Mouse (Mus musculus) forebrain, embryonic 10.5 days (tissue): ENCODE data around the gene Slc25a39. TPM values are rescaled to one million over a fixed set of nuclear protein-coding genes. Genes with fewer than 3 reads are reported as not detected.

ENCODE experiments used
- DNase-seq: peaks from one replicate; pipeline ENCODE4 v3.0.0-alpha.2; 2017; ENCODE audit warnings: low spot score; ENCODE audit errors: extremely low spot score
- H3K27ac ChIP-seq: fragments of 300-500 bp; sonication (generic); 2 replicates; pipeline ENCODE4 v1.5.1; 2016; ENCODE audit warnings: mild to moderate bottlenecking
- H3K27me3 ChIP-seq: fragments of 300-500 bp; sonication (generic); 2 replicates; pipeline ENCODE4 v1.6.1; 2016; ENCODE audit warnings: mild to moderate bottlenecking; ENCODE audit not compliant: poor library complexity, severe bottlenecking
- H3K36me3 ChIP-seq: fragments of 300-500 bp; sonication (generic); replicated peaks from 2 replicates; pipeline ENCODE4 v1.6.1; 2016; ENCODE audit warnings: mild to moderate bottlenecking, moderate library complexity
- H3K4me1 ChIP-seq: fragments of 300-500 bp; sonication (generic); 2 replicates; pipeline ENCODE4 v1.6.1; 2016
- H3K4me3 ChIP-seq: fragments of 300-500 bp; sonication (generic); 2 replicates; pipeline ENCODE4 v1.5.1; 2016; ENCODE audit warnings: mild to moderate bottlenecking, moderate library complexity
- H3K9me3 ChIP-seq: fragments of 300-500 bp; sonication (generic); 2 replicates; pipeline ENCODE4 v1.6.1; 2016; ENCODE audit warnings: mild to moderate bottlenecking, moderate library complexity
- WGBS: fragments of 180-500 bp; shearing (Covaris S2); methylation state at CpG from one replicate; pipeline ENCODE4 v1.1.7; 2016; 5-methylcytosine and 5-hydroxymethylcytosine counted together
- polyA plus RNA-seq: library from polyadenylated mRNA; unstranded; fragments of >200 nt; fragmentation: Nextera tagmentation; extraction: Ambion mirVana; gene quantifications from 2 replicates; pipeline ENCODE4 v1.2.1, GENCODE M21; 2016

The Slc25a39 gene
- polyA plus RNA-seq, 1 experiment from 2014 or later: 262 TPM

DNA sequence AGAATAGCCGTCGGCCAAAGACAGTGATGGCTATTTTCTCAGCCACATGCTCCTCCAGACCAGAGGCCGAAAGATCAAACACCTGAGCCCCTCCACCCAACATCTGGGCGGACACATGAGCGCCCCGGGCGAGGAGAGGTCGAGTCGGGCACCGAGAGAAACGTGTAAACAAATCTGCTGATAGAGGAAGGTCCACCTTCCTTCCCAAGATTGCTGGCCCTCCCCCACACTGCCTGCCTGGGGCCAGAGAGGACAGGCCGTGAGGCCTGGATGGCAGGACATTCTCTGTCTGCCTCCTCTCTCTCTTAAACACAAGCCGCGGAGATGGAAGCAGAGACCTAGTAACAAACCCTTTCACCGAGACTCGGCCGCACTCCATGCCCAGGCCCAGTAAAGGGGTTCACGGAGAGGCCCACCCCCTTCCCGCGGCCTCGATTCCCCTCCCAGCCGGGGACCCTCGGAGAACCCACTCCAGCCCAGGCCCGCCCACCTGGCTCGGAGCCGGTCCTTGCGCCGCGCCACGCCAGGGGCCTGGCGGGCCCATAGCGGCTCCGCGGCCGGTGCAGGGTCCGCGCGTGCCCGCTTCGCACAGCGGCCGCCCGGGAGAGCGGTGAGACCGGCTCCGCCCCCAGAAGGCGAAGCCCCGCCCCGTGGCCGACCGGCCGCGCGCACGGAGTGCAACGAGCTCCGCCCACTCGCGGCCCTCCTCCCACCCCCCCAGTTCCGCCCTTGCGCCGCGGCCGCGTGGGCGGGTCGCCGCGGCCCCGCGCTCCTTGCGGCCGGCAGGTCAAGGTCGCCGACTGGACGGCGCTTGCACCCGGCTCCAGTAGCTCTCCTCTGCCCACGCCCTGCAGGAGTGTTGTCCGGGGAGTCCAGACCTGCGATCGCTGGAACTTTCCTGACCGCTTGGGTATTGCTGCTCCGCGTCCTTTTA lies 579 bp downstream of the Slc25a39 start:
- WGBS: under 1% methylated on average over 84 of the region's 85 CpGs
- H3K4me1 ChIP-seq: peaks cover 62% of the 10 kb centered on the region

GRCm38 (mm10) chr11:102406401-102406800 lies 1.3 kb downstream of the Slc25a39 start:
- WGBS: 13% methylated on average over 3 of the region's 3 CpGs
- no peaks in the 10 kb centered on the region for H3K9me3 ChIP-seq
- peak overlapping the region; percentile 88 for H3K4me3 ChIP-seq
- peaks cover 42% of the 10 kb centered on the region for H3K36me3 ChIP-seq
- H3K27me3 ChIP-seq: peaks cover 12% of the 10 kb centered on the region
- H3K4me1 ChIP-seq: peaks cover 65% of the 10 kb centered on the region
- H3K27ac ChIP-seq: peak overlapping the region; percentile 94
- DNase-seq: no peak

More for the DNA sequence above, 579 bp downstream of the Slc25a39 start:
- Histone ChIP-seq H3K27ac (peak overlapping the region; percentile 94), H3K36me3 (peaks cover 35% of the 10 kb centered on the region), H3K4me3 (peak overlapping the region; percentile 88), H3K27me3 (peaks cover 5% of the 10 kb centered on the region), H3K9me3 (no peaks in the 10 kb centered on the region)
- DNase-seq: peak; percentile 88

DNA sequence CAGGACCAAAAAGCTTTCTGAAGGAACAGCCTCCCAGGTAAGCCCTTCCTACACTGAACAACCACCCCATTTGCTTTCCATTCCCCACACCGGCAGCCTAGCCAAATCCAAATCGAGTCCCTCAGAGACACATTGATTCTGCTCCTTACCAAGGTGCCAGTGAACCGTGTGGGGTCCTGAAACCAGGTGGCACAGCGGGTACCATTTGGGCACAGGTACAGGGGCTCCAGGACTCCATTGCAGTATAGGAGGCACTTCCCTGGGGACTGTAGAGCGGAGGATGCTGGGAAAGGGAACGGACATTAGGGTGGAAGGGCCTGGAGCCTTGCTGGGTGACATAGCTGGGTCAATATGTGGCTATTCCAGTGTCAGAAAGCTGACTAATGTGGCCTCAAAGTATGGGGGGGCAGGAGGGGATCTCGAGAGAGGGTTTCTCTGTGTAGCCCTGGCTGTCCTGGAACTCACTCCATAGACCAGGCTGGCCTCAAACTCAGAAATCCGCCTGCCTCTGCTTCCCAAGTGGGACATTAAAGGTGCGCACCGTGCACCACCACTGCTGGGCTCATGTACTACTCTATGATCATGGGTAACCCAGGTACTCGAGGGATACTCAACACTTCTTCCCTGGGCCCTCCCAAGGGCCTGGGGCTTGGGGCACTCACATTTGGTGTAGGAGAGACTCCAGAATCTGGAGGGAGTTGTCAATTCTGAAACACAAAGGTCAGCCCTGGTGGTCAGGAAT lies 2.0 kb downstream of the Slc25a39 start:
- DNase-seq: no peak
- H3K4me1 ChIP-seq: peaks cover 61% of the 10 kb centered on the region
- H3K27ac ChIP-seq: 0 out of 2 replicates have a peak overlapping the region, but pooled peaks have one; percentile 94
- H3K27me3 ChIP-seq: peaks cover 19% of the 10 kb centered on the region
- H3K36me3 ChIP-seq: peaks cover 46% of the 10 kb centered on the region
- 88% methylated on average over 11 of the region's 11 CpGs for WGBS
- H3K9me3 ChIP-seq: no peaks in the 10 kb centered on the region
- peak overlapping the region; percentile 88 for H3K4me3 ChIP-seq

GRCm38 (mm10) chr11:102404161-102405010 lies 3.4 kb downstream of the Slc25a39 start:
- peaks cover 33% of the 10 kb centered on the region for H3K27me3 ChIP-seq
- 0 out of 2 replicates have a peak overlapping the region, but pooled peaks have one; percentile 9 for H3K4me3 ChIP-seq
- H3K4me1 ChIP-seq: peaks cover 70% of the 10 kb centered on the region
- H3K36me3 ChIP-seq: peaks cover 49% of the 10 kb centered on the region
- H3K27ac ChIP-seq: peak overlapping the region; percentile 22; the same call in 1 of the 2 replicates
- WGBS: 85% methylated on average over 18 of the region's 18 CpGs
- DNase-seq: no peak
- no peaks in the 10 kb centered on the region for H3K9me3 ChIP-seq

DNA sequence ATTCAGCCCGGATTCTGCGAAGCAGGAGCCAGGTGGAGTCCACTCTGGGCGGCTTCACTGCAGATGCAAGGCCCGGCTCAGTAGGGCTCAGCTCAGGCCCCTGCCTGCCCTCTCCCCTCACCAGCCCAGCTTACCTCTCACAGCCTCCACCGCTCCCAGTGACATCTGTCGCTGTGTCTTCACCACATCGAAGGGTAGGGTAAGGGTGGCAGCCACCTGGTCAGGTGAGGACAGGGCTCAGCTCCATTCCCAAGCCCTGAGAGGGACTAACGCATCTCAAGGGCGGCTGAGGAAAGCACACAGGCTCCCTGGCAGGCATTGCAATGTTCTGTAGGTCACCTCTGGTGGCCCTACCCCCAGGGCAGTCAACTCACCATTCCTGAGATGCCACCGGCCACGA lies 4.1 kb downstream of the Slc25a39 start:
- no peak for DNase-seq
- no peaks in the 10 kb centered on the region for H3K9me3 ChIP-seq
- 93% methylated on average over 11 of the region's 11 CpGs for WGBS
- no peak overlapping the region for H3K27ac ChIP-seq
- H3K4me3 ChIP-seq: no peak overlapping the region
- peaks cover 67% of the 10 kb centered on the region for H3K4me1 ChIP-seq
- H3K36me3 ChIP-seq: peaks cover 49% of the 10 kb centered on the region
- peaks cover 40% of the 10 kb centered on the region for H3K27me3 ChIP-seq

DNA sequence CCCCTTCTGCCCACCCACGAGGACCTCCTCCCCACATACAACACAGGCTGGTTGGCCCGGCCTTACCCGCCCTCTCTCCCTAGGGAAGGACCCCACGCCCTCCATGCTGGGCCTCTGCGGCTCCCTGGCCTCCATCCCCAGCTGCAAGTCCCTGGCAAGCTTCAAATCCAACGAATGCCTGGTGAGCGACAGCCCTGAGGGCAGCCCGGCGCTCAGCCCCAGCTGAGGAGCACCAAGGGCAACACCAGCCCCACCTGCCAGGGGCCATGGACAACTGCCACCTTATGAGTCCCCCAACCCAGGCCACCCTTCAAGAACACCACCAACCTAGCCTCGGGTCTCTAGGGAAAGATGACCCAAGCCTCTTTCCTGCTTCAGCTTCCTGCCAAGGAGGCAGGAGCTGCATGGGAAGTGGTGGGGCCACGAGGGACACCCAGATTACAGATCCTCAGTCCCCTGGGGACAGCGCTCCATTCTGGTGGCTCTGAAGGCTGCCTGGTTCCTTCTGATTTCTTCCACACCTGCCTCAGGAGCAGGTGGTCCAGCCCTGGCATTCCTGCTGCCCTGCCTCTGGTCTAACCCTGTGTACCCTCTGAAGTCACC lies 5.7 kb downstream of the Slc25a39 start:
- peaks cover 56% of the 10 kb centered on the region for H3K27me3 ChIP-seq
- no peak overlapping the region for H3K4me3 ChIP-seq
- DNase-seq: no peak
- H3K27ac ChIP-seq: no peak overlapping the region
- H3K9me3 ChIP-seq: no peaks in the 10 kb centered on the region
- 69% methylated on average over 12 of the region's 12 CpGs for WGBS
- peaks cover 49% of the 10 kb centered on the region for H3K36me3 ChIP-seq
- H3K4me1 ChIP-seq: peaks cover 53% of the 10 kb centered on the region

- Histone ChIP-seq H3K4me3 (no peak overlapping the region; the same call in 1 of the 2 replicates), H3K4me1 (peaks cover 53% of the 10 kb centered on the region), H3K36me3 (peaks cover 48% of the 10 kb centered on the region), H3K27me3 (peaks cover 70% of the 10 kb centered on the region), H3K9me3 (no peaks in the 10 kb centered on the region), H3K27ac (no peak overlapping the region)
- no peak for DNase-seq
- 25% methylated on average over 12 of the region's 12 CpGs for WGBS
These were observed 7.1 kb downstream of the Slc25a39 start for GRCm38 (mm10) chr11:102400513-102401084.

DNA sequence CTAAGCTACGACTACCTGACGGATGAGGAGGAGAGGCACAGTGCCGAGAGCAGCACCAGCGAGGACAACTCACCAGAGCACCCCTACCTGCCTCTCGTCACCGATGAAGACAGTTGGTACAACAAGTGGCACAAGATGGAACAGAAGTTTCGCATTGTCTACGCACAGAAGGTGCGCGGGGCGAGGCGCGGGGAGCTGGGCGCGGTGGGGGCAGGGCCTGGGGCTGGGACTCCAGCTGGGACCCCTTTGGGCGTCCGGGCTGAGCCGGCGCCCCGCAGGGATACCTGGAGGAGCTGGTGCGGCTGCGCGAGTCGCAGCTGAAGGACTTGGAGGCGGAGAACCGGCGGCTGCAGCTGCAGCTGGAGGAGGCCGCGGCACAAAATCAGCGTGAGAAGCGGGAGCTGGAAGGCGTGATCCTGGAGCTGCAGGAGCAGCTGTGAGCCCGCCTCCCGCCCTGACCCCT lies 8.1 kb downstream of the Slc25a39 start:
- WGBS: under 1% methylated on average over 34 of the region's 34 CpGs
- Histone ChIP-seq H3K27ac (no peak overlapping the region), H3K36me3 (peaks cover 39% of the 10 kb centered on the region), H3K4me1 (peaks cover 53% of the 10 kb centered on the region), H3K4me3 (peak overlapping the region; percentile 39), H3K27me3 (peaks cover 80% of the 10 kb centered on the region), H3K9me3 (no peaks in the 10 kb centered on the region)
- no peak for DNase-seq

GRCm38 (mm10) chr11:102399107-102399506 lies 8.6 kb downstream of the Slc25a39 start:
- Histone ChIP-seq H3K36me3 (peaks cover 34% of the 10 kb centered on the region), H3K4me3 (peak overlapping the region; percentile 39), H3K27me3 (peaks cover 85% of the 10 kb centered on the region), H3K27ac (no peak overlapping the region), H3K9me3 (no peaks in the 10 kb centered on the region), H3K4me1 (peaks cover 54% of the 10 kb centered on the region)
- WGBS: 16% methylated on average over 15 of the region's 15 CpGs
- DNase-seq: no peak

- Histone ChIP-seq H3K9me3 (no peaks in the 10 kb centered on the region), H3K36me3 (peaks cover 25% of the 10 kb centered on the region), H3K4me1 (peaks cover 63% of the 10 kb centered on the region), H3K4me3 (no peak overlapping the region), H3K27ac (no peak overlapping the region), H3K27me3 (peaks cover 90% of the 10 kb centered on the region)
- DNase-seq: no peak
- WGBS: 85% methylated on average over 20 of the region's 20 CpGs
These were observed 9.5 kb downstream of the Slc25a39 start for GRCm38 (mm10) chr11:102398007-102398825.

- no peak overlapping the region for H3K4me3 ChIP-seq
These were observed 11.0 kb downstream of the Slc25a39 start for GRCm38 (mm10) chr11:102396671-102397141.

More at GRCm38 (mm10) chr11:102396671-102397141, 11.0 kb downstream of the Slc25a39 start:
- no peak for DNase-seq
- Histone ChIP-seq H3K27me3 (peaks cover 80% of the 10 kb centered on the region), H3K36me3 (peaks cover 10% of the 10 kb centered on the region), H3K9me3 (no peaks in the 10 kb centered on the region), H3K4me1 (peaks cover 67% of the 10 kb centered on the region), H3K27ac (no peak overlapping the region)
- 86% methylated on average over 7 of the region's 7 CpGs for WGBS
